Mouse (Mus musculus) hindbrain, embryonic 13.5 days (tissue): ENCODE measurements at regions not wholly inside any gene's neighbourhood (a gene's known extent, or its start where the extent isn't known, plus 50 kb on each side); places are given as distances from the start of the nearest gene placed in this dataset.

ENCODE experiments used
- ATAC-seq: fragments of 200-750 bp; cut with Nextera tagmentation; 2 replicates; pipeline ENCODE4 v1.8.0; 2017; ENCODE audit warnings: moderate TSS enrichment; ENCODE audit not compliant: low FRiP score
- H3K27ac ChIP-seq: fragments of 300-500 bp; sonication (generic); 2 replicates; pipeline ENCODE4 v1.5.1; 2015; ENCODE audit warnings: inconsistent platforms, mild to moderate bottlenecking, moderate library complexity
- H3K27me3 ChIP-seq: fragments of 300-500 bp; sonication (generic); 2 replicates; pipeline ENCODE4 v1.6.1; 2015; ENCODE audit warnings: mild to moderate bottlenecking, inconsistent platforms
- H3K36me3 ChIP-seq: fragments of 300-500 bp; sonication (generic); 2 replicates; pipeline ENCODE4 v1.6.1; 2015; ENCODE audit warnings: mild to moderate bottlenecking, inconsistent platforms
- H3K4me1 ChIP-seq: fragments of 300-500 bp; sonication (generic); replicated peaks from 2 replicates; pipeline ENCODE4 v1.6.1; 2015; ENCODE audit warnings: inconsistent platforms
- H3K4me2 ChIP-seq: fragments of 300-500 bp; sonication (generic); 2 replicates; pipeline ENCODE4 v1.6.1; 2015; ENCODE audit warnings: inconsistent platforms, mild to moderate bottlenecking, moderate library complexity
- H3K4me3 ChIP-seq: fragments of 300-500 bp; sonication (generic); 2 replicates; pipeline ENCODE4 v1.5.1; 2015; ENCODE audit warnings: mild to moderate bottlenecking, inconsistent platforms
- H3K9ac ChIP-seq: fragments of 300-500 bp; sonication (generic); 2 replicates; pipeline ENCODE4 v1.6.1; 2015; ENCODE audit warnings: mild to moderate bottlenecking, inconsistent platforms
- H3K9me3 ChIP-seq: fragments of 300-500 bp; sonication (generic); 2 replicates; pipeline ENCODE4 v1.6.1; 2016; ENCODE audit warnings: inconsistent platforms
- WGBS: fragments of 180-500 bp; shearing (Covaris S2); methylation state at CpG from one replicate; pipeline ENCODE4 v1.1.7; 2015; 5-methylcytosine and 5-hydroxymethylcytosine counted together

GRCm38 (mm10) chr1:125307223-125307622 lies 128.3 kb downstream of the Actr3 start:
- no peak overlapping the region for H3K27ac ChIP-seq
- no peak for ATAC-seq
- no peak overlapping the region for H3K4me3 ChIP-seq
- no peak overlapping the region for H3K4me2 ChIP-seq
- no peaks in the 10 kb centered on the region for H3K36me3 ChIP-seq
- H3K9me3 ChIP-seq = no peaks in the 10 kb centered on the region
- H3K9ac ChIP-seq = no peak overlapping the region
- H3K27me3 ChIP-seq = no peaks in the 10 kb centered on the region
- no peaks in the 10 kb centered on the region for H3K4me1 ChIP-seq
- WGBS = 80% methylated on average over 3 of the region's 3 CpGs

GRCm38 (mm10) chr1:125298520-125299090 lies 136.9 kb downstream of the Actr3 start:
- Histone ChIP-seq H3K27me3 (no peaks in the 10 kb centered on the region), H3K9me3 (no peaks in the 10 kb centered on the region)

GRCm38 (mm10) chr1:125295646-125296045 lies 139.9 kb downstream of the Actr3 start:
- H3K4me3 ChIP-seq = no peak overlapping the region
- H3K9ac ChIP-seq = no peak overlapping the region
- no peaks in the 10 kb centered on the region for H3K9me3 ChIP-seq
- no peaks in the 10 kb centered on the region for H3K36me3 ChIP-seq
- 89% methylated on average over 3 of the region's 3 CpGs for WGBS
- H3K4me1 ChIP-seq = no peaks in the 10 kb centered on the region
- no peak overlapping the region for H3K4me2 ChIP-seq
- no peak for ATAC-seq
- no peak overlapping the region for H3K27ac ChIP-seq
- H3K27me3 ChIP-seq = no peaks in the 10 kb centered on the region

More at GRCm38 (mm10) chr1:125298520-125299090, 136.9 kb downstream of the Actr3 start:
- H3K4me2 ChIP-seq = no peak overlapping the region
- no peaks in the 10 kb centered on the region for H3K36me3 ChIP-seq
- no peak for ATAC-seq
- H3K9ac ChIP-seq = no peak overlapping the region
- no peak overlapping the region for H3K27ac ChIP-seq
- WGBS = 79% methylated on average over 5 of the region's 5 CpGs
- H3K4me3 ChIP-seq = no peak overlapping the region
- H3K4me1 ChIP-seq = no peaks in the 10 kb centered on the region

GRCm38 (mm10) chr1:125290320-125291021 lies 145.1 kb downstream of the Actr3 start:
- 93% methylated on average over 12 of the region's 12 CpGs for WGBS
- no peak for ATAC-seq
- no peak overlapping the region for H3K4me3 ChIP-seq

GRCm38 (mm10) chr1:125286347-125286746 lies 149.2 kb downstream of the Actr3 start:
- H3K27me3 ChIP-seq = no peaks in the 10 kb centered on the region
- H3K9me3 ChIP-seq = no peaks in the 10 kb centered on the region
- H3K27ac ChIP-seq = no peak overlapping the region
- no peak overlapping the region for H3K9ac ChIP-seq
- no peak overlapping the region for H3K4me3 ChIP-seq
- 76% methylated on average over 2 of the region's 2 CpGs for WGBS
- ATAC-seq = no peak
- H3K4me2 ChIP-seq = no peak overlapping the region
- H3K36me3 ChIP-seq = no peaks in the 10 kb centered on the region
- H3K4me1 ChIP-seq = no peaks in the 10 kb centered on the region

More at GRCm38 (mm10) chr1:125290320-125291021, 145.1 kb downstream of the Actr3 start:
- H3K9me3 ChIP-seq = no peaks in the 10 kb centered on the region
- H3K9ac ChIP-seq = no peak overlapping the region
- H3K36me3 ChIP-seq = no peaks in the 10 kb centered on the region
- H3K27ac ChIP-seq = no peak overlapping the region
- H3K4me2 ChIP-seq = no peak overlapping the region
- H3K27me3 ChIP-seq = no peaks in the 10 kb centered on the region
- H3K4me1 ChIP-seq = no peaks in the 10 kb centered on the region

- Histone ChIP-seq H3K9ac (no peak overlapping the region), H3K4me2 (no peak overlapping the region), H3K27ac (no peak overlapping the region), H3K4me1 (no peaks in the 10 kb centered on the region), H3K27me3 (no peaks in the 10 kb centered on the region), H3K9me3 (no peaks in the 10 kb centered on the region), H3K4me3 (no peak overlapping the region), H3K36me3 (no peaks in the 10 kb centered on the region)
- WGBS = 82% methylated on average over 2 of the region's 2 CpGs
- ATAC-seq = no peak
Measured at GRCm38 (mm10) chr1:125284693-125285092, 150.8 kb downstream of the Actr3 start.

- Histone ChIP-seq H3K27ac (no peak overlapping the region), H3K36me3 (no peaks in the 10 kb centered on the region), H3K9ac (no peak overlapping the region), H3K27me3 (no peaks in the 10 kb centered on the region), H3K4me3 (no peak overlapping the region), H3K4me1 (no peaks in the 10 kb centered on the region), H3K4me2 (no peak overlapping the region), H3K9me3 (no peaks in the 10 kb centered on the region)
- ATAC-seq = no peak
- 56% methylated on average over 2 of the region's 2 CpGs for WGBS
Measured at GRCm38 (mm10) chr1:125273752-125274151, 161.8 kb downstream of the Actr3 start.

- Histone ChIP-seq H3K9me3 (no peaks in the 10 kb centered on the region), H3K4me2 (no peak overlapping the region), H3K4me3 (no peak overlapping the region), H3K4me1 (no peaks in the 10 kb centered on the region), H3K9ac (no peak overlapping the region), H3K36me3 (no peaks in the 10 kb centered on the region), H3K27me3 (no peaks in the 10 kb centered on the region), H3K27ac (no peak overlapping the region)
- WGBS = 78% methylated on average over 6 of the region's 6 CpGs
- ATAC-seq = no peak
Measured at GRCm38 (mm10) chr1:125263684-125264083, 171.8 kb downstream of the Actr3 start.

- Histone ChIP-seq H3K27ac (no peak overlapping the region), H3K36me3 (no peaks in the 10 kb centered on the region), H3K27me3 (no peaks in the 10 kb centered on the region), H3K4me3 (no peak overlapping the region), H3K4me1 (no peaks in the 10 kb centered on the region), H3K4me2 (no peak overlapping the region), H3K9me3 (no peaks in the 10 kb centered on the region), H3K9ac (no peak overlapping the region)
- WGBS = 84% methylated on average over 6 of the region's 6 CpGs
- no peak for ATAC-seq
Measured at GRCm38 (mm10) chr1:125263068-125263467, 172.5 kb downstream of the Actr3 start.

GRCm38 (mm10) chr1:125242345-125242744 lies 193.2 kb downstream of the Actr3 start:
- Histone ChIP-seq H3K9me3 (0 out of 2 replicates have a peak, but pooled peaks cover 5% of the 10 kb centered on the region), H3K27me3 (no peaks in the 10 kb centered on the region), H3K4me2 (no peak overlapping the region), H3K4me3 (no peak overlapping the region), H3K4me1 (no peaks in the 10 kb centered on the region), H3K27ac (no peak overlapping the region), H3K36me3 (no peaks in the 10 kb centered on the region), H3K9ac (no peak overlapping the region)
- ATAC-seq = no peak
- WGBS = 88% methylated on average over 7 of the region's 7 CpGs

- no peak for ATAC-seq
- WGBS = 91% methylated on average over 1 of the region's 1 CpGs
Measured at GRCm38 (mm10) chr1:125241717-125242116, 193.8 kb downstream of the Actr3 start.

GRCm38 (mm10) chr1:125237595-125237988 lies 197.9 kb downstream of the Actr3 start:
- Histone ChIP-seq H3K27ac (no peak overlapping the region), H3K9ac (no peak overlapping the region), H3K27me3 (no peaks in the 10 kb centered on the region), H3K4me1 (no peaks in the 10 kb centered on the region), H3K36me3 (no peaks in the 10 kb centered on the region), H3K4me2 (no peak overlapping the region), H3K4me3 (no peak overlapping the region), H3K9me3 (no peaks in the 10 kb centered on the region)
- no peak for ATAC-seq
- 92% methylated on average over 3 of the region's 3 CpGs for WGBS

More at GRCm38 (mm10) chr1:125241717-125242116, 193.8 kb downstream of the Actr3 start:
- H3K4me3 ChIP-seq = no peak overlapping the region
- no peaks in the 10 kb centered on the region for H3K4me1 ChIP-seq
- H3K27me3 ChIP-seq = no peaks in the 10 kb centered on the region
- 0 out of 2 replicates have a peak, but pooled peaks cover 5% of the 10 kb centered on the region for H3K9me3 ChIP-seq
- H3K4me2 ChIP-seq = no peak overlapping the region
- no peak overlapping the region for H3K27ac ChIP-seq
- H3K36me3 ChIP-seq = no peaks in the 10 kb centered on the region
- H3K9ac ChIP-seq = no peak overlapping the region
